Mouse (Mus musculus): Measurements from ENCODE around the gene Rai2.

DNA sequence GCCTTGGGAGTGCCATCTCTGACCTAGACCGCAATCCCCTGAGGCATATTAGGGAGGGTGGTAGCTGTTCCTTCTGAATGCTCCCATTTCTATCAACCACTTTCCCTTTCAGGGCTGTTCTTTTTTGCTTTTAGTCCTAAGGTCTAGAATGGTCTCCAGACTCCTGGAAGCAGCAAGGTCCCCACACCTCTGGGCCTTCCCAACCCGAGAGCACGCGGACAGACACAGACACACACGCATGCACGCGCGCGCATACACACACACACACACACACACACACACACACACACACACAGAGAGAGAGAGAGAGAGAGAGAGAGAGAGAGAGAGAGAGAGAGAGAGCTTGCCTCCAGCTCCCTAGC is 385 bp upstream of the Rai2 start:
- TF ChIP-seq POLR2A (IDR thresholded peaks at IDR 0.05; ENCODE audit: borderline replicate concordance, low read depth, low read length) = no peak
- TF ChIP-seq CTCF (IDR thresholded peaks at IDR 0.05; ENCODE audit: low read depth, low read length) = no peak

Measured in bone marrow macrophage, adult 2 months (primary cell).